Mouse (Mus musculus): ENCODE measurements around the gene Gsap.
A peak's percentile ranks its signal among the peaks of the same experiment; 100 is the strongest.
"Not testable (repeated sequence)": the region's sequence is repeated elsewhere in the genome, so short reads cannot be mapped to it uniquely, and the experiment has no call there.

The Gsap gene

DNA sequence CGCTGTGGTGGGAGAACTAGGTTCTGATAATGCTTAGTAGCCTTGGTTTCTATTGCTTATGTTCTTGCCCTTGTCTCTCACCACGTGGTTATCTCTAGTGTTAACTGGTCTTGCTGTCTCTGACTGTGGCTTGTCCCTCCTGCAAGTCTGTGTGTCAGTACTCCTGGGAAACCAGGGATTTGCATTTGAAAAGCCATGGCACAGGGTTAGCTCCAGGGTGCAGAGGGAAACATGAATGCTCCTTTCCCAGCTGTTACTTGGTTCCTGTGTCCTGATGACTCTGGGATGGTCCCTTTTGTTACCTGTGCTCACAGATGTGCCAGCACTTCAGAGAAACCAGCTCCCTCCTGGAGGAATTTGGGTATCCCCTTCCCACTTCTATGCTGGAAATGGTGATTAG lies 3.0 kb upstream of the Gsap start:
- not testable (repeated sequence) for DNase-seq

DNA sequence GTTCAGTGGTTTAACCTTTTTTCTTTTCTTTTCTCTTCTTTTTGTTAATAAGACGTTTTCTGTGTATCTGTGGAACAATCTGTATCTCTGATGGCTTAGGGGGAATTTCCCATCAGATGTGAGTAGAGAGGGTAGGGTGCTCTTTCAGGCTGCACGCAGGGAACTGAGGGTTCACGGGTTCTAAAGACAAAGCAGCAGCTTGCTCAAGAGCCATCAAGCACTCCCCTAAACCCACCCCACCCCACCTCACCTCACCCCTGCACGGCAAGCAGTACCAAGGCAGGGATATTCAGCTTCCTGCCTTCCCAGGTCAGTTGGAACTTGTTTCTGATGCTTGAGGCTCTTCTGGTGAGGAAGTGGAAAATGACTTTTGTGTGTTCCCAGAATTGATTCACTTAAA lies 766 bp downstream of the Gsap start:
- DNase-seq = no peak

DNA sequence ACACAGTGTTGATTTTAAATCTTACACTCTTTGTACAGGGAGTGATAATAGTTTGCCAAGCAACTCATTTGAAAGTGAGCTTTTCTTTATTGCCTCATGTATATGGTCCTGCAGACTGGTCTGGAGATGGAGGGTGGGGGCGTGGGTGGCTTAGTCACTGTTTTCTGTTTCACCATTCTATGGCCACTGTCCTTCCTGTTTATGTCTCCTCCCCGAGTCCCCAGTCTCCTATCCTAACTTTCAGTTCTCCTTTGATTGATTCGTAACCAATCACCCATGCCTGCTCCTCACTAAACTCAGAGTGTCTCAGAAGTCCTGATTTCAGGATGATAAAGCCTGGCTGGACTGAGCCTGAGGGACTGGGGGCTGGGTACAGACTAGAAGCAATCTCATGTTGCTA lies 2.4 kb downstream of the Gsap start:
- peak; percentile 44 to 55 for DNase-seq

GRCm38 (mm10) chr5:21189036-21189435 lies 3.0 kb downstream of the Gsap start:
- no peak for DNase-seq

DNA sequence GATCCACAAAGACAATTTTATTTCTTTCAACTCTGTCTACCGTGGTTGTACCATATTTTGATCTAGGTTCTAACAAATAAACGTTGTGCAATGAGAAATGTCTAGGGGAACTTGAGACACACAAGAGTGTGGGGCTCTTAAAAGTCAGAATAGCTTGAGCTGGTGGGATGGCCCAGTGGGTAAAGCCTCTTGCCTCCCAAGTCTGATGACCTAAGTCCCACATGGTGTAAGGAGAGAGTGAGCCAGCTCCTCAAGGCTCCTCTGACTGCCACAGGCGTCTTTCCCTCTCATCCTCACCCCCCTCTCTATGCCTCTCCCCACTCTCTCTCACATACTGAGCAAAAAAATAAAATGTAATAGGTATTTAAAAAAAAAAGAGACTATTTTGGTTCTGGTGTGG lies 3.4 kb downstream of the Gsap start:
- peak; percentile 35 to 47 for DNase-seq

- no peak for DNase-seq
Observed at GRCm38 (mm10) chr5:21203504-21203903, 17.4 kb downstream of the Gsap start.

- DNase-seq = no peak
Observed at GRCm38 (mm10) chr5:21204157-21204556, 18.1 kb downstream of the Gsap start.

DNA sequence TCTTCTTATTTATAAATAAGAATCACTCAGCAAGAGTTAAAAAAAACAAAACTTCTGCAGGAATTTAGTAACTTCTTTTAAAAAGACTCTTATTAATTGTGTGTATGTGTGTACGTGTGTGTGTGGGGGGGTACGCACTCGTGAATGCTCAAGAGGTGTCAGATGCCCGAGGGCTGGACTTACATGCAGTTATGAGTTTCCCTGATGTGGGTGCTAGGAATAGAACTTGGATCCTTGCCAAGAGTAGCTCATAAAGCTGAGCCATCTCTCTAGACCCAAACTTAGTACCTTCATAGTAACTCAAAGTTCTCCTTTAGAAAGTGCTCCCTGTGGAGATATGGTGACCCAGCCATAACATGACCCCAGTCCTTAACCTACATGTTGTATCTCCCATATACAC lies 20.0 kb downstream of the Gsap start:
- no peak for DNase-seq

DNA sequence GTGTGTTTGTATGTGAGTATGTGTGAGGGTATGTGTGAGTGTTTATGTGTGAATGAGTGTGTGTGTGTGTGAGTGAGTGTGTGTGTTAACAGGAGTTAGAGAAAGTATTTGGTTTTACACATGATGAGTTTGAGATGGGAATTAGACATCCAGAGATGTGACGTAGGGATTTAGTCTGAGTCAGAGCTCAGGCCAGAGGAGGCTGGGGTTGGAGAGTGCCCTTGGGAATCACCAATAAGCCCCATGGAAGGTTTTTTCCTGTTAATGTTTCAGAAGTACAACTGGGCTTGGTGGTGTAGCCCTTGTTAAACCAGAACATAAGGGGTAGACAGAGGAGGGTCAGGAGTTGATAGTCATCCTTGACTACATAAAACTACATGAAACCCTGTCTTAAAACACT lies 25.4 kb downstream of the Gsap start:
- DNase-seq = no peak

GRCm38 (mm10) chr5:21212933-21213332 lies 26.9 kb downstream of the Gsap start:
- DNase-seq = no peak

- no peak for DNase-seq
Observed at GRCm38 (mm10) chr5:21213801-21214200, 27.7 kb downstream of the Gsap start.

DNA sequence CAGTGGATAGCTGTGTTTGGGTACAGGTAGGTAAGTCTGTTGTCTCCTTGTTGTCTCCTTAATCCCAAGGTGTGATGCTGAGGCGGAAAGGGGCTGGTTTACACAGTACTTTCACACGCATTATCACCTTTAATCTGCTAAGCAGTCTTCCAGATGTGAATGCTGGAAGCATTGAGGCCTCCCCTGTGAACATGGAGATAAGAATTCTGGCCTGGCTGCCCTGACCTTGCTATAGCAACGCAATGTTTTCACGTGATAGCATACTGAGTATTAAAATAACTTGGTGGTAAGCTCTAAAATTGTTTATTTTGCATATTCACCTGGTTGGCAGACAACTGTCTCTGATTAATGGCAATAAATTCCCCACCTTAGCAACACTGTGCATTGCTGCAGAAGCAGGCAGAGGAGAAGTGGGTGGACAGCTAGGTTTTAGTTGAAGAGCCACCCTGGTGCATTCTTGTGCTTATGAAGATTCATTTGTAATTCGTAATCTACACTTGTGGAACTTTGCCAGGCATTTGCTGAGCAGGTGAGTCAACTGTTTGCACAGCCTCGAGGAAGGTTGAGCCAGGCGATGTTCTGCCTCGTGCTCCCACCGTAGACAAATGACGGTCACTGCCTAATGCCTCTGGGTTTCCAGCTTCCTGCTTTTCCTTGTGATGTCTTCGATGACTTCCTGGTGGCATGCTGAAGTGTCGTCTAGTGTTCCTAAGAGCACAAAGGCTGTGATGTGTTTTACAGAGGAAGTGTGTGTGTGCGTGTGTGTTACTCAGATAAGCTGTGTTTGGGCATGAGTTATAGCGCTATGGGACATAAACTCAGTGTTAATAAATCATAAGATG lies 31.6 kb downstream of the Gsap start:
- peak; percentile 38 to 58 for DNase-seq

GRCm38 (mm10) chr5:21232876-21233275 lies 46.8 kb downstream of the Gsap start:
- DNase-seq = no peak

- DNase-seq = no peak
Observed at GRCm38 (mm10) chr5:21244575-21244974, 58.5 kb downstream of the Gsap start.

DNA sequence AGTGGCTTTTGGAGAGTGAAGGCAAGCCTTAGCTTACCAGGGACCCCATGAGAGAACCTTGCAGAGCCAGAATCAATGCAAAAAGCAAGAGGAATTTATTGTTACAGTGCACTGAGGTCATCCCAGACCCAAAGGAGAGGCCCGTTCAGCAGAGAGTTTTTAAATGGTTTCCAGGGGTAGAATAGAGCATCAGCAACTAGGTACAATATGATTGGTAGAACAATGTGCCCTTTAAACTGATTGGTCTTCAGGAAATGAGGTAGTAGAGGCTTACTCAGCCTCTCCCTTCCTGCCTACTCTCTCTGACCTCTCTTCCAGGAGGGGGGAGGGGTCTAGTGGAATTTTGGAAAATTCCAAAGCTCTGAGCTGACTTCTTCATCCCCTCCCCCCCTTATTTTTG lies 59.2 kb downstream of the Gsap start:
- no peak for DNase-seq

GRCm38 (mm10) chr5:21246794-21247193 lies 60.7 kb downstream of the Gsap start:
- no peak for DNase-seq

GRCm38 (mm10) chr5:21247916-21248315 lies 61.9 kb downstream of the Gsap start:
- no peak for DNase-seq

DNA sequence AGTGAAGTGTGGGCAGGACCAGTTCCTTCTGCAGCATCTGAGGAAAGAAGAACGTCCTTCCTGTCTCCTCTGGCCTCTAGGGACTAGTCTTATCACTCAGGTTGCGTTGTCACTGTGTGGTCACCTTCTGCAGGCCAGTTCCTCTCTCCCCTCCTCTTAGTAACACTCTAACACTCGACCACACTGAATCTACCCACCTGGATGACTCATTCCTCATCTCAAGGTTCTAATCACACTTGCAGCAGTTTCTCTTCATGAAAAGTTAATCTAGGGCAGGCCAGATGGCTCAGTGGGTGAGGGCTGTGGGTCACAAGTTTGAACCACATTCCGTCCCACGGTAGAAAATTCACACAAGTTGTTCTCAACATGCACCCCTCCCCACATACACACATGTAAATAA lies 62.8 kb downstream of the Gsap start:
- no peak for DNase-seq

- DNase-seq = no peak
Observed at GRCm38 (mm10) chr5:21254731-21255525, 68.9 kb downstream of the Gsap start.

DNA sequence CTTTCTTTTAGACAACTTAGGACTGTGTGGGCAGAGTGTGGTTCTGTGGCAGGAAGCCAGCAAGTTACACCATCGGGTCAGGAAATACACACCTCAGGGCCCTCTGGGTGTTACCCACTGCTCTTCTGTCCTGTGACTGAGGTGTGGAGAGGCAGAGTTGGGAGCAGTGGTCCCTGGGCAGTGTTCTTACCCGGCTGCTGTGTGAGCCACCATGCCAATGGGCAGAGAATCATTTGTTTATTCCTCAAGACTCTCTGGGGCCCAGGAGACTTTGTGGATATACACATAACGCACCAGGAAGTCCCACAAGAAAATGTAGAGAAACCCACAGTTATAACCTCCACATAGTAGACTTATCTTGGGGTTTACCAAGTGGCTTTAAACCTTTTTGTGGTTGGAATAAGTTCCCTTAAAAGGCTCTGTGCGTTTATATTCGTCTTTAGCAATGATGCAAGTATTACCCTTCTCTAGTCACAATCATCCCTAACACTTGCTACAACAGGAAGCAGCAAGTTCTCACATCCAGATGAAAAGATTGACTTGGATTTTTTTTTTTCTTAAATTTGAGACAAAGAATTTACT lies 69.6 kb downstream of the Gsap start:
- DNase-seq = peak; percentile 50 to 55

DNA sequence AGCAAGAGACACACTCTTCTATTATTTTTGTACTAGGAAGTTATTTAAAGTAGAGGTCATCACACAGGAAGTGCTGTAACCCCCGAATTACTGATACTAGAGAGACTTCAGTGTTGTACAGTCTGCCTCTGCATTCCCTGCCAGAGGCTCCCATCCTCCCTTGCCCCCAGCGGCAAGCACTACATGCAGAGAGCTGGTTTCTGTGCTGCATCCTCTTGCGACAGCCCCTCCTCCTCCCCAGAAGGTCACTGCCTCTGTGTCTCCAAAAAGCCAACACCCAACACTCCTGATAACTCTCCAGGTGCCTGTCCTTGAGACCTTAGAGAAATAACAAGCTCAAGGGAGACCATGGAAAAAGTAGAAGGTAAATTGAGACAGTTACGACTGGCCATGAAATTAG lies 71.1 kb downstream of the Gsap start:
- DNase-seq = no peak

DNA sequence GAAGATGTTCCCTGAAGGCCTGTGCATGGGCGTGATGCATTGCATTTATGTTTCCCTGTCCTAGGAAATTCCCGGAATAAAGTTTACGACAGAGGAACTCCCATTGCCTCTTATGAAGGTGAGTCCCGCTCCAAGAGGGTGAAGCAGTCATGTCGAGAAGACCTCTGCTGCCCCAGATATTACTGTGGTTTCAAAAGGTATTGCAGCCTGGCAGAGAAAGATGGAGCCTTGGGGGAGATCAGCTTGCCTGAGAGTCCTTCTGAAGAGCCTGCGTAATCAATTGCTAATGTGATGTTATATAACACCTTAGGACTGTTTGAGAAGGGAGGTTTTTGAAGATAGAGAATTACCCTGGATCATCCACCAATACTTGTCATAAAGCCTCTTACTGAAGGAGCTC lies 71.8 kb downstream of the Gsap start:
- no peak for DNase-seq

GRCm38 (mm10) chr5:21260746-21261145 lies 74.7 kb downstream of the Gsap start:
- DNase-seq = no peak

All from lung, postnatal 4 days (tissue).